Mouse (Mus musculus) forebrain, postnatal 0 days (tissue): ENCODE measurements around the gene Zc3h4. TPM values are rescaled to one million over a fixed set of nuclear protein-coding genes. Genes with fewer than 3 reads are reported as not detected.

Experiments used
- ATAC-seq: fragments of 200-750 bp; cut with Nextera tagmentation; 2 replicates; pipeline ENCODE4 v1.8.0; 2017; ENCODE audit warnings: mild to moderate bottlenecking, moderate library complexity
- DNase-seq: peaks from one replicate; pipeline ENCODE4 v3.0.0-alpha.2; 2015
- H3K27ac ChIP-seq: fragments of 300-500 bp; sonication (generic); 2 replicates; pipeline ENCODE4 v1.5.1; 2014; ENCODE audit warnings: low read depth, mild to moderate bottlenecking, antibody characterized with exemption, low read length, moderate library complexity, mixed read lengths
- H3K27me3 ChIP-seq: fragments of 300-500 bp; sonication (generic); 2 replicates; pipeline ENCODE4 v1.6.1; 2014; ENCODE audit warnings: mild to moderate bottlenecking, low read length, mixed read lengths; ENCODE audit not compliant: insufficient read depth
- H3K36me3 ChIP-seq: fragments of 300-500 bp; sonication (generic); 2 replicates; pipeline ENCODE4 v1.6.1; 2014; ENCODE audit warnings: mild to moderate bottlenecking, moderate library complexity; ENCODE audit not compliant: insufficient read depth
- H3K4me1 ChIP-seq: fragments of 300-500 bp; sonication (generic); 2 replicates; pipeline ENCODE4 v1.6.1; 2014; ENCODE audit warnings: antibody characterized with exemption; ENCODE audit not compliant: insufficient read depth
- H3K4me2 ChIP-seq: fragments of 300-500 bp; sonication (generic); 2 replicates; pipeline ENCODE4 v1.6.1; 2014; ENCODE audit warnings: low read depth, mild to moderate bottlenecking, moderate library complexity
- H3K4me3 ChIP-seq: fragments of 300-500 bp; sonication (generic); 2 replicates; pipeline ENCODE4 v1.5.1; 2014; ENCODE audit warnings: low read depth, low read length, mixed read lengths
- H3K9ac ChIP-seq: fragments of 300-500 bp; sonication (generic); 2 replicates; pipeline ENCODE4 v1.6.1; 2014; ENCODE audit warnings: mild to moderate bottlenecking
- H3K9me3 ChIP-seq: fragments of 300-500 bp; sonication (generic); 2 replicates; pipeline ENCODE4 v1.6.1; 2016; ENCODE audit warnings: low read length
- CTCF ChIP-seq: sonication (generic); IDR thresholded peaks from 2 replicates; pipeline ENCODE4 v1.5.1; 2016; ENCODE audit warnings: antibody characterized with exemption, control low read depth, low read depth
- WGBS: fragments of 180-500 bp; shearing (Covaris S2); extraction: QIAGEN DNeasy Blood & Tissue Kit; methylation state at CpG from one replicate; pipeline ENCODE4 v1.1.7; 2014; 5-methylcytosine and 5-hydroxymethylcytosine counted together
- polyA plus RNA-seq: library from polyadenylated mRNA; unstranded; fragments of >200 nt; fragmentation: Nextera tagmentation; extraction: Ambion mirVana; gene quantifications from 2 replicates; pipeline ENCODE4 v1.2.1, GENCODE M21; 2015
- total RNA-seq: library from RNA; depleted of rRNA; stranded (reverse); fragments of >200 nt; gene quantifications from 2 replicates; pipeline ENCODE4 v1.2.3, GENCODE M21; 2014

Zc3h4 gene
- total and polyA plus RNA-seq, 2 experiments from 2014 or later, result 11.0 to 57.5 TPM

GRCm38 (mm10) chr7:16406978-16407377 is 6.3 kb downstream of the Zc3h4 start:
- Histone ChIP-seq H3K9ac (no peak overlapping the region), H3K27me3 (no peaks in the 10 kb centered on the region), H3K4me2 (no peak overlapping the region), H3K36me3 (no peaks in the 10 kb centered on the region), H3K9me3 (no peaks in the 10 kb centered on the region), H3K4me1 (peaks cover 29% of the 10 kb centered on the region), H3K4me3 (no peak overlapping the region), H3K27ac (no peak overlapping the region)
- DNase-seq (no peak), ATAC-seq (no peak)
- TF ChIP-seq CTCF, result no peak
- 79% methylated on average over 3 of the region's 3 CpGs for WGBS

GRCm38 (mm10) chr7:16411100-16411499 is 10.4 kb downstream of the Zc3h4 start:
- 87% methylated on average over 5 of the region's 5 CpGs for WGBS
- Histone ChIP-seq H3K4me3 (no peak overlapping the region), H3K27me3 (no peaks in the 10 kb centered on the region), H3K4me1 (peaks cover 4% of the 10 kb centered on the region; the same call in 1 of the 2 replicates), H3K9ac (no peak overlapping the region), H3K4me2 (no peak overlapping the region), H3K9me3 (no peaks in the 10 kb centered on the region), H3K36me3 (no peaks in the 10 kb centered on the region), H3K27ac (no peak overlapping the region)
- TF ChIP-seq CTCF, result no peak
- DNase-seq (no peak), ATAC-seq (no peak)

DNA sequence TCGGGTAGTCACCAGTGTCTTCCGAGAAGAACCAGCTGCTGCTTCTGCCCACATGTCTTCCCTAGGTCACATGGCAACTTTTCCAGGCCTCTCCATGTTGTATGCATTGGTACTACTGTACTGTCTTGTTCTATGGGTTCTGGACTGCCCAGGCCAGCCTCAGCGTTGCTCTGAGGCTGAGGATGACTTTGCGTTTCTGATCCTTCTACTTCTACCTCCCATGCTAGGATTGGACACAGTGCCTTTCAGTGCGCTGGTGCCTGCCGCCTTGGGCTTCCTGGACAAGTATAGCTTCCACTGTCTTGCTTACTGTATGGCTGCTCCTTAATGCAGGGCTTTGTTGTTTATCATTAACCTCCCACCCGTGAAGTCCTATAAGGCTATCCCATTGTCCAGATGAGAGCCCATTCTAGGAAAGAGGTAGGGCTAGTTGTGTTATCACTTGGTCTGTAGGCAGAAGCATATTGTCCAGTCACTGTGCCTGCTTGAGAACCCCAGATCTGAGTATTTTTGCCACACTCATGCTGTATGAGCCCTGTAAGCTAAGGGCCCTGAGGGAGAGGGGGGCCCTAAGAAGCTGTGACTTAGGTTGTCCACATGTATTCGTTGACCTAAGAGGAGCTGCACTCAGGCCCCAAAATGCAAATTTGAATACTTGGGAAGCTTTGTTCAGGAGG is 11.6 kb downstream of the Zc3h4 start:
- DNase-seq (no peak), ATAC-seq (no peak)
- H3K4me3 ChIP-seq, result no peak overlapping the region
- H3K27ac ChIP-seq, result no peak overlapping the region
- H3K27me3 ChIP-seq, result no peaks in the 10 kb centered on the region
- H3K9me3 ChIP-seq, result no peaks in the 10 kb centered on the region
- no peak overlapping the region for H3K9ac ChIP-seq
- H3K4me1 ChIP-seq, result no peaks in the 10 kb centered on the region
- no peak overlapping the region for H3K4me2 ChIP-seq
- 89% methylated on average over 8 of the region's 8 CpGs for WGBS
- H3K36me3 ChIP-seq, result peaks cover 11% of the 10 kb centered on the region
- TF ChIP-seq CTCF, result no peak

DNA sequence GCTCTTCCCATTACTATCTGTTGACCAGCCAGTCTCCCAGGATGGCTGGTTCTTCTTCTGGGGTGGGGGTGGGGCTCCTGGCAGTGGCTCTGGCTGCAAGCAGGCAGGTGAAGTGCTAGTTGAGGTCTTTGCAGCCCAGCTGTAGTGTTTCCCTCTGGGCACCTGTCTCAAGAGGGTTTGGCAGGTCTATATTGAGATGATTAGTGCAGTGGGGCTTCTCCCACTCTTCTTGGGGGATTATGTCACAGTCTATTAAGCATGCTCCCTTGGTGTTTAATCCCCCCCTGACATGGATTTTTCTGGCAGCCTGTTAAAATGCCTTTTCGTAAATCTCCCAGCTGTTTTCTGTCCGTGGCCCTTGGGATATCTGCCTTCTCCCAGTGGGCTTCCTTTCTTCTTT is 12.2 kb downstream of the Zc3h4 start:
- H3K27me3 ChIP-seq, result no peaks in the 10 kb centered on the region
- no peaks in the 10 kb centered on the region for H3K9me3 ChIP-seq
- no peak for DNase-seq
- no peak for ATAC-seq
- no peaks in the 10 kb centered on the region for H3K4me1 ChIP-seq
- 56% methylated on average over 2 of the region's 2 CpGs for WGBS
- no peak overlapping the region for H3K9ac ChIP-seq
- TF ChIP-seq CTCF, result no peak
- no peak overlapping the region for H3K27ac ChIP-seq
- peaks cover 16% of the 10 kb centered on the region for H3K36me3 ChIP-seq
- no peak overlapping the region for H3K4me2 ChIP-seq
- no peak overlapping the region for H3K4me3 ChIP-seq

DNA sequence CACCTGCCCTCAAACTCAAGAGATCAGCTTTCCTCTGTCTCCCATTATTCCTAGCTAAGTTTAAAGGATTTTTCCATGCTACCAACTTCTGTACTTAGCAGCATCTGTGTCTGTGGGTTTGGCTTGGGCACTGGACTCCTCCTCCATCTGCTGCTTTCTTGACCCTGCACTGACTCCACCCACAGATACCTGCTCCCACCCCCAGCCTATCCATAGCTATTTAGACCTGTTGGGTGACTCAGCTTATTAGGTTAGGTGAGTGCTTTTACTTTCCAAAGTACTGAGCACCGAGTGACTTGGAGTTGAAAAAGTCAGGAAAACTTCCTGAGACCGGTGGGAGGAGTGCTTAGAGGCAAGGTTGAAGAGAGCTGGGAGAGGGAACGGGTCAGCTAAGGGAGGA is 14.7 kb downstream of the Zc3h4 start:
- Histone ChIP-seq H3K9me3 (no peaks in the 10 kb centered on the region), H3K4me2 (no peak overlapping the region), H3K27me3 (no peaks in the 10 kb centered on the region), H3K27ac (no peak overlapping the region), H3K9ac (no peak overlapping the region), H3K4me3 (no peak overlapping the region), H3K4me1 (no peaks in the 10 kb centered on the region), H3K36me3 (peaks cover 41% of the 10 kb centered on the region)
- ATAC-seq, result no peak
- TF ChIP-seq CTCF, result no peak
- WGBS, result 94% methylated on average over 3 of the region's 3 CpGs
- DNase-seq, result no peak

DNA sequence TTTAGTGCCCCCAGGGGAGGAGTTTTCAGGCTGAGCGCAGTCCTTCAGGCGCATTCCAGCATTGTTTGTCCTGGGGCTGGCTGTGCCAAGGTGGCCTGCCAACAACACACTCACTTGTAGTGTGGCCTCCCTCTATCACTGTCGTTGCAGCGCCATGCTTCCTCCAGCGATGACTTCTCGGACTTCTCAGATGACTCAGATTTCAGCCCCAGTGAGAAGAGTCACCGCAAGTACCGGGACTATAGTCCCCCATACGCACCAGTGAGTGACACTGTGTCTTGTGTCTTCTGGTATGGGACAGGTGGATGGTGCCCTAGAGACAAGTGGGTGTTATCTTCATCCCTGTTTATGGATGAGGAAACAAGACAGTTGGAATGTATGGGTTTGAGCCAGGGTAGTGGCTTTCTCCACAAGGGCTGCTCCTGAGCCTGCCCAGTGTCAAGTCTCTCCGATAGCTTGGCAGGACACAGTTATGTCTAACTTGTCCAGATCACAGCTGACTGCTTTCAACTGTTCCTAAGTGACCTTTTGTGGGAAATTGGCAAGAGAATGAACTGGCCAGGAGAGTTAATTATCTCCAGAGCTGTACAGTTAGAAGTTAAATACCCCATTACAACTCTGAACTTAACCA is 16.5 kb downstream of the Zc3h4 start:
- 87% methylated on average over 10 of the region's 10 CpGs for WGBS
- no peak for ATAC-seq
- TF ChIP-seq CTCF, result no peak

DNA sequence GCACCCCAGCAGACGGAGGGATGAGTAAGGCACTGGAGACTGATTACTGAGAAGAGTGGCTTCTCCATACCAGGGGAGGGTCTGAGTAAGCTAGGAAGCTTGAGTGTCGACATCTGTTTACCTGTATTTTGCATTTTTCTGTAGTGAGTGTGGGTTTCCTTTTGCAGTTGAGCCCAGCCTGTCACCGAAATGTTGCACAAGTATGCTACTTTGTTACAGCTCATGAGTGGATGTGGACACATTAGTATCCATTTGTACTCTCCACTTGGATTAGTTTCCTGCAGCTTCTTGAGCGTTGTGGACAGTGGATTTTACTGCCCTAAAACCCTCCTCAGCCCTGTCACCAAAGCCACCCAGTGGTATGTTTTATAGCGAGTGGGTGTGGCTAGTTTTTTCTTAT is 18.0 kb downstream of the Zc3h4 start:
- no peaks in the 10 kb centered on the region for H3K4me1 ChIP-seq
- ATAC-seq (no peak), DNase-seq (no peak)
- H3K4me2 ChIP-seq, result no peak overlapping the region
- peaks cover 71% of the 10 kb centered on the region for H3K36me3 ChIP-seq
- no peaks in the 10 kb centered on the region for H3K27me3 ChIP-seq
- H3K9ac ChIP-seq, result no peak overlapping the region
- no peak overlapping the region for H3K4me3 ChIP-seq
- no peaks in the 10 kb centered on the region for H3K9me3 ChIP-seq
- H3K27ac ChIP-seq, result no peak overlapping the region
- no peak for TF ChIP-seq CTCF
- 91% methylated on average over 5 of the region's 5 CpGs for WGBS

More for the DNA sequence above, 16.5 kb downstream of the Zc3h4 start:
- H3K4me2 ChIP-seq, result no peak overlapping the region
- no peak for DNase-seq
- H3K9ac ChIP-seq, result no peak overlapping the region
- H3K27ac ChIP-seq, result no peak overlapping the region
- no peaks in the 10 kb centered on the region for H3K27me3 ChIP-seq
- H3K36me3 ChIP-seq, result peaks cover 60% of the 10 kb centered on the region
- no peaks in the 10 kb centered on the region for H3K4me1 ChIP-seq
- no peak overlapping the region for H3K4me3 ChIP-seq
- H3K9me3 ChIP-seq, result no peaks in the 10 kb centered on the region
